Mouse (Mus musculus) limb, embryonic 15.5 days (tissue): ENCODE results near the gene Krt77. TPM values are rescaled to one million over a fixed set of nuclear protein-coding genes. Genes with fewer than 3 reads are reported as not detected.

Experiments used
- ATAC-seq: fragments of 200-750 bp; cut with Nextera tagmentation; 2 replicates; pipeline ENCODE4 v1.8.0; 2017; ENCODE audit warnings: low read depth, moderate TSS enrichment; ENCODE audit not compliant: insufficient number of reproducible peaks, low FRiP score, low TSS enrichment
- H3K27ac ChIP-seq: fragments of 300-500 bp; sonication (generic); 2 replicates; pipeline ENCODE4 v1.5.1; 2015; ENCODE audit warnings: moderate library complexity, mild to moderate bottlenecking, inconsistent platforms
- H3K27me3 ChIP-seq: fragments of 300-500 bp; sonication (generic); 2 replicates; pipeline ENCODE4 v1.6.1; 2015; ENCODE audit warnings: inconsistent platforms
- H3K36me3 ChIP-seq: fragments of 300-500 bp; sonication (generic); 2 replicates; pipeline ENCODE4 v1.6.1; 2015; ENCODE audit warnings: inconsistent platforms
- H3K4me1 ChIP-seq: fragments of 300-500 bp; sonication (generic); 2 replicates; pipeline ENCODE4 v1.6.1; 2015; ENCODE audit warnings: inconsistent platforms
- H3K4me2 ChIP-seq: fragments of 300-500 bp; sonication (generic); 2 replicates; pipeline ENCODE4 v1.6.1; 2015; ENCODE audit warnings: mild to moderate bottlenecking, inconsistent platforms
- H3K4me3 ChIP-seq: fragments of 300-500 bp; sonication (generic); 2 replicates; pipeline ENCODE4 v1.5.1; 2015; ENCODE audit warnings: mild to moderate bottlenecking, inconsistent platforms
- H3K9ac ChIP-seq: fragments of 300-500 bp; sonication (generic); 2 replicates; pipeline ENCODE4 v1.6.1; 2015; ENCODE audit warnings: inconsistent platforms
- H3K9me3 ChIP-seq: fragments of 300-500 bp; sonication (generic); 2 replicates; pipeline ENCODE4 v1.6.1; 2016; ENCODE audit warnings: inconsistent platforms
- WGBS: fragments of 180-500 bp; shearing (Covaris S2); methylation state at CpG from one replicate; pipeline ENCODE4 v1.1.7; 2015; 5-methylcytosine and 5-hydroxymethylcytosine counted together
- microRNA-seq: library from miRNA; unstranded; fragments of <30 nt; microRNA quantifications from one replicate; pipeline ENCODE4, GENCODE M21; 2016
- polyA plus RNA-seq: library from polyadenylated mRNA; unstranded; fragments of >200 nt; fragmentation: Nextera tagmentation; extraction: Ambion mirVana; gene quantifications from 2 replicates; pipeline ENCODE4 v1.2.1, GENCODE M21; 2015

The Krt77 gene
- polyA plus RNA-seq, 1 experiment from 2014 or later: 157 TPM

- no peak overlapping the region for H3K4me3 ChIP-seq
- no peak overlapping the region for H3K9ac ChIP-seq
- H3K4me2 ChIP-seq: no peak overlapping the region
- 12% methylated on average over 3 of the region's 3 CpGs for WGBS
- ATAC-seq: no peak
- H3K36me3 ChIP-seq: no peaks in the 10 kb centered on the region
- H3K9me3 ChIP-seq: no peaks in the 10 kb centered on the region
- H3K27me3 ChIP-seq: peaks cover 4% of the 10 kb centered on the region; the same call in 1 of the 2 replicates
- H3K4me1 ChIP-seq: 0 out of 2 replicates have a peak, but pooled peaks cover 2% of the 10 kb centered on the region
- H3K27ac ChIP-seq: no peak overlapping the region
Observed at GRCm38 (mm10) chr15:101821786-101822185, 47.7 kb downstream of the Krt77 start.

- Histone ChIP-seq H3K27me3 (peaks cover 4% of the 10 kb centered on the region; the same call in 1 of the 2 replicates), H3K27ac (no peak within 1 kb of the TSS), H3K9me3 (no peaks in the 10 kb centered on the region), H3K9ac (no peak within 1 kb of the TSS), H3K36me3 (no peaks in the 10 kb centered on the region), H3K4me1 (0 out of 2 replicates have a peak, but pooled peaks cover 5% of the 10 kb centered on the region), H3K4me2 (no peak within 1 kb of the TSS), H3K4me3 (no peak within 1 kb of the TSS)
- WGBS: 79% methylated on average over 16 of the region's 16 CpGs
- no peak for ATAC-seq
Observed at GRCm38 (mm10) chr15:101817875-101818274, 51.6 kb downstream of the Krt77 start, which contains the start of gene Krt2. Gene Krt2 (minus strand): TSS chr15:101818169.

Small RNA genes within 50 kb of the gene (microRNA-seq; reads per million reads assigned to microRNA genes)
- gene Gm44356: not detected

Other genes starting within 250 kb of the Krt77 start
- gene Gm5414, start 241.5 kb downstream of the Krt77 start, polyA plus RNA-seq: not detected in 2 replicates
- gene Gm5478, start 222.3 kb downstream of the Krt77 start, polyA plus RNA-seq: not detected in 2 replicates
- 5.0 and 8.8 TPM in 2 replicates for gene Krt6b, start 189.4 kb downstream of the Krt77 start, polyA plus RNA-seq
- 290 and 312 TPM in 2 replicates for gene Krt6a, start 175.4 kb downstream of the Krt77 start, polyA plus RNA-seq
- 841 and 914 TPM in 2 replicates for gene Krt5, start 156.8 kb downstream of the Krt77 start, polyA plus RNA-seq
- not detected in 2 replicates for gene Krt71, start 126.6 kb downstream of the Krt77 start, polyA plus RNA-seq
- gene Krt72, start 83.2 kb downstream of the Krt77 start, polyA plus RNA-seq: 0.27 and 0.63 TPM in 2 replicates
- gene Krt73, start 67.4 kb downstream of the Krt77 start, polyA plus RNA-seq: 0.09 TPM in 1 of 2 replicates, not detected in the other
- gene Krt2, start 51.5 kb downstream of the Krt77 start, polyA plus RNA-seq: 0.87 and 1.2 TPM in 2 replicates
- 1,050 and 1,170 TPM in 2 replicates for gene Krt1, start 18.9 kb downstream of the Krt77 start, polyA plus RNA-seq
- 0.14 TPM in 1 of 2 replicates, not detected in the other for gene Krt76, start 23.2 kb upstream of the Krt77 start, polyA plus RNA-seq
- 557 and 616 TPM in 2 replicates for gene Krt4, start 55.0 kb upstream of the Krt77 start, polyA plus RNA-seq
- gene Krt79, start 70.6 kb upstream of the Krt77 start, polyA plus RNA-seq: 1.2 and 1.3 TPM in 2 replicates
- 13.3 and 15.6 TPM in 2 replicates for gene Krt78, start 84.6 kb upstream of the Krt77 start, polyA plus RNA-seq
- gene Krt8, start 134.8 kb upstream of the Krt77 start, polyA plus RNA-seq: 70.8 and 75.5 TPM in 2 replicates
- 39.0 and 44.4 TPM in 2 replicates for gene Krt18, start 158.5 kb upstream of the Krt77 start, polyA plus RNA-seq
- gene Eif4b, start 204.1 kb upstream of the Krt77 start, polyA plus RNA-seq: 103 and 111 TPM in 2 replicates
- gene Tns2, start 230.7 kb upstream of the Krt77 start, polyA plus RNA-seq: 47.5 and 48.6 TPM in 2 replicates